Mouse (Mus musculus) embryonic facial prominence, embryonic 15.5 days (tissue): ENCODE results near the gene Foxo3. TPM values are rescaled to one million over a fixed set of nuclear protein-coding genes. Genes with fewer than 3 reads are reported as not detected.

Source experiments
- ATAC-seq: fragments of 200-750 bp; cut with Nextera tagmentation; 2 replicates; pipeline ENCODE4 v1.8.0; 2017; ENCODE audit warnings: low read depth, moderate TSS enrichment; ENCODE audit not compliant: insufficient number of reproducible peaks, low FRiP score, low TSS enrichment
- H3K27ac ChIP-seq: fragments of 300-500 bp; sonication (generic); replicated peaks from 2 replicates; pipeline ENCODE4 v1.5.1; 2015; ENCODE audit warnings: mild to moderate bottlenecking, inconsistent platforms
- H3K27me3 ChIP-seq: fragments of 300-500 bp; sonication (generic); 2 replicates; pipeline ENCODE4 v1.6.1; 2015; ENCODE audit warnings: inconsistent platforms
- H3K36me3 ChIP-seq: fragments of 300-500 bp; sonication (generic); 2 replicates; pipeline ENCODE4 v1.6.1; 2015; ENCODE audit warnings: mild to moderate bottlenecking, inconsistent platforms
- H3K4me1 ChIP-seq: fragments of 300-500 bp; sonication (generic); 2 replicates; pipeline ENCODE4 v1.6.1; 2015; ENCODE audit warnings: inconsistent platforms
- H3K4me2 ChIP-seq: fragments of 300-500 bp; sonication (generic); replicated peaks from 2 replicates; pipeline ENCODE4 v1.6.1; 2015; ENCODE audit warnings: mild to moderate bottlenecking, inconsistent platforms
- H3K4me3 ChIP-seq: fragments of 300-500 bp; sonication (generic); replicated peaks from 2 replicates; pipeline ENCODE4 v1.5.1; 2015; ENCODE audit warnings: mild to moderate bottlenecking, inconsistent platforms
- H3K9ac ChIP-seq: fragments of 300-500 bp; sonication (generic); 2 replicates; pipeline ENCODE4 v1.6.1; 2015; ENCODE audit warnings: inconsistent platforms
- H3K9me3 ChIP-seq: fragments of 300-500 bp; sonication (generic); replicated peaks from 2 replicates; pipeline ENCODE4 v1.6.1; 2016; ENCODE audit warnings: inconsistent platforms
- WGBS: fragments of 180-500 bp; shearing (Covaris S2); methylation state at CpG from one replicate; pipeline ENCODE4 v1.1.7; 2015; 5-methylcytosine and 5-hydroxymethylcytosine counted together
- polyA plus RNA-seq: library from polyadenylated mRNA; unstranded; fragments of >200 nt; fragmentation: Nextera tagmentation; extraction: Ambion mirVana; gene quantifications from 2 replicates; pipeline ENCODE4 v1.2.1, GENCODE M21; 2015

The Foxo3 gene
- polyA plus RNA-seq, 1 experiment from 2014 or later: 9.4 TPM

DNA sequence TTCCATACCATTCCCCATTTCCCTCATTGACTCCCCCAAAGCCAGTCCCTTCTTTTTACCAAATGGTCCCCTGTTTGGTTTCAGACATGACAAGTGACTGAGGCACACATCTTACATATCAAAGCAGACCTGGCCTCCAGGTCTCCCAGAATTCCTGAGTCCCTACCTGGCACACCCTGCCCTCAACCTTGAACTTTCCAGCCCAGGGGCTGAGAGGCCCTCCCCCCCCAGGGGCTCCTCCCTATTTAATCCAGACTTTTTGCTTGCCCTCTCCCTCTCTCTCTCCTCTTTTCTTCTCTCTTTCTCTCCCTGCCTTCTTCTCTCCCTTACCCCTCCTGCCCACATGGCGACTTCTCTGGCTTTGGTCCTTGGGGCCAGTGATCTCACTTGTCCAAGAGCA, 133.8 kb downstream of the Foxo3 start:
- no peak for ATAC-seq
- Histone ChIP-seq H3K4me3 (no peak overlapping the region), H3K9me3 (no peaks in the 10 kb centered on the region), H3K36me3 (no peaks in the 10 kb centered on the region), H3K9ac (no peak overlapping the region), H3K4me2 (no peak overlapping the region), H3K27me3 (no peaks in the 10 kb centered on the region), H3K27ac (no peak overlapping the region), H3K4me1 (peaks cover 5% of the 10 kb centered on the region; the same call in 1 of the 2 replicates)
- WGBS: 94% methylated on average over 1 of the region's 1 CpGs

DNA sequence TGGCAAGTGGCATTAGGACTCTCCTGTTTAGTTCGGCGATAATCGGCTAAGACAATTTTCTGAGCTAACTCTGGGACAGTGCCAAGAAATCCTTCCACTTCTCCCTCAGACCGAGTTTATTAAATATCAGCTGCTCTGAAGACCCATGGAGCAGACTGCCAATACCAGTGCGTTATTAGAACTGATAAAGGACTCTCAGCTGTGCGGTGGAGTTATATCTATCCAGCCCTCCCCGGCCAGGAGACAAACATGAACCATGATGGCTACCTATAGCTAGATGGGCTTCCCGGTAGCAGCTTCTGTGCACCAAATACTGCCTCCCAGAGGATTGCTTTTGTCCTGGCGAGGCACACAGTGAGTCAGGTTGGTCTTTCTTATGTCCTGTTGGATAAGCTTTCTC, 134.5 kb downstream of the Foxo3 start:
- H3K9ac ChIP-seq: no peak overlapping the region
- H3K9me3 ChIP-seq: no peaks in the 10 kb centered on the region
- H3K27ac ChIP-seq: no peak overlapping the region
- ATAC-seq: no peak
- WGBS: 70% methylated on average over 9 of the region's 9 CpGs
- peaks cover 5% of the 10 kb centered on the region; the same call in 1 of the 2 replicates for H3K4me1 ChIP-seq
- H3K27me3 ChIP-seq: no peaks in the 10 kb centered on the region
- H3K4me2 ChIP-seq: no peak overlapping the region
- no peaks in the 10 kb centered on the region for H3K36me3 ChIP-seq
- H3K4me3 ChIP-seq: no peak overlapping the region

- H3K4me3 ChIP-seq: no peak overlapping the region
- 63% methylated on average over 1 of the region's 1 CpGs for WGBS
- no peaks in the 10 kb centered on the region for H3K9me3 ChIP-seq
- H3K27ac ChIP-seq: no peak overlapping the region
- no peak overlapping the region for H3K9ac ChIP-seq
- no peak overlapping the region for H3K4me2 ChIP-seq
- H3K27me3 ChIP-seq: no peaks in the 10 kb centered on the region
- ATAC-seq: no peak
- no peaks in the 10 kb centered on the region for H3K36me3 ChIP-seq
- H3K4me1 ChIP-seq: no peaks in the 10 kb centered on the region
Observed at GRCm38 (mm10) chr10:42139749-42140148, 136.8 kb downstream of the Foxo3 start.

DNA sequence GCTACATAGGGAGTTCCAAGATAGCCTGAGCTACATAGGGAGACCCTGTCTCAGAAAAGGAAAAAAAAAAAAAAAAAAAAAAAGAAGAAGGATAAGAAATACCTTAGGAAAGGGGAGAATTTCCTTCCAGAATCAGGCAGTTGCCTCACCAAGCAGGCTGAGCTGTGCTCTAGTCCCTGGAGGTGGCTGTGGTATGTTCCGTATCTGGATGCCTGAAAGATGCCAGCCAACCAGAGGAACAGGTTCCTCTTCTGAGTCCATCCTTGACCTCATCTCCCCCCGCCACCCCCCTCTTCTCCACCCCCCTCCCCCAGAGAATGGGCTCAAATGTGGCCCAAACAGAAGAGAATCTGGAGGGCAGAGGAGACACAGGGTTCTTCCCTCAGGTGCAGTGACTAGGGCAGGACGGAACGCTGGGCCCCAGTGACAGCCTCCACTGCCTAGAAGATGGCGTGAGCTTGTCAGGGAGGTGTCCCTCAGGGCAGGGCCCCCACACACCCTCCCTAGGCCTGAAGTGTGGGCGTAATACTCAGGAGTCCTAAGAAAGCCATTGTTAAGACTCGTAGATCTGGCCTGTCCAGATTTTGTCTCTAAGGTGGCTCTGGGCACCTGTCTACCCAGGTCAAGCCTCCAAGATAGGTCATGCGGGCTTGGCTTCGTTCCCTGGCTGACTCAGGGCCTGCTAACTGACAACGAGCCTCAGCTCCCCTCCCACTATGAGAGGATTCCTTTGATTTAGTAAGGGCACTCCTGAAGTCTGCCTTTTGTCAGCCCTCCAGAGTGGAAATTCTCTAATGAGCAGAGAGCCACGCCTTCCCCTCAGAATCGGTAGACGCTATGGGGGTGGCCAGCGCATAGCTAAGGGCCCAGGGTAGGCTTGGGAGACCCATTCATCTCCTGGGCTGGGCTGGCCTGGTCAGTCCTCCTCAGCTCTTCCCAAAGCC, 141.5 kb downstream of the Foxo3 start:
- Histone ChIP-seq H3K27ac (no peak overlapping the region), H3K36me3 (no peaks in the 10 kb centered on the region), H3K4me3 (no peak overlapping the region), H3K9me3 (no peaks in the 10 kb centered on the region), H3K4me2 (no peak overlapping the region), H3K27me3 (no peaks in the 10 kb centered on the region), H3K9ac (no peak overlapping the region), H3K4me1 (no peaks in the 10 kb centered on the region)
- ATAC-seq: 0 out of 2 replicates have a peak, but pooled peaks have one; percentile 24
- 60% methylated on average over 14 of the region's 14 CpGs for WGBS

Other genes with a start within 250 kb of the Foxo3 start
- gene Afg1l, start 201.8 kb upstream of the Foxo3 start, polyA plus RNA-seq: 6.4 and 7.9 TPM in 2 replicates
- 324 and 336 TPM in 2 replicates for gene Snx3, start 225.3 kb upstream of the Foxo3 start, polyA plus RNA-seq